Mouse (Mus musculus): ENCODE measurements at regions not wholly inside any gene's neighbourhood (a gene's known extent, or its start where the extent isn't known, plus 50 kb on each side); places are given as distances from the start of the nearest gene placed in this dataset.

GRCm38 (mm10) chr1:181298063-181298462 lies 54.4 kb upstream of the Cnih3 start:
- no peak for TF ChIP-seq CTCF (IDR thresholded peaks at IDR 0.05; ENCODE audit: borderline replicate concordance, control insufficient read depth, extremely low read depth, insufficient read depth, low read length, poor library complexity)
- TF ChIP-seq POLR2A (IDR thresholded peaks at IDR 0.05; ENCODE audit: control insufficient read depth, extremely low read depth, insufficient read depth, low read length, poor library complexity), result no peak
